In genomic region chr7:112720989-112721337, GRCm38 (mm10) we compare ENCODE assay signal across 8 mouse cellular contexts. TPM values are rescaled to one million over a fixed set of nuclear protein-coding genes. Genes with fewer than 3 reads are reported as not detected.
DNase-seq lines count a peak whose midpoint lies in the region; ATAC-seq and TF ChIP-seq lines count a peak whose summit lies in the region.

No protein-coding gene starts in this region.

- no peaks in the 10 kb centered on the region for H3K9me3 ChIP-seq in neural tube, embryonic 12.5 days
- H3K9me3 ChIP-seq in limb, embryonic 15.5 days = no peaks in the 10 kb centered on the region

- H3K9ac ChIP-seq in neural tube, embryonic 12.5 days = peak overlapping the region; percentile 39; the same call in 1 of the 2 replicates
- H3K9ac ChIP-seq in limb, embryonic 15.5 days = no peak overlapping the region; the same call in 1 of the 2 replicates

- H3K4me1 ChIP-seq in neural tube, embryonic 12.5 days = peaks cover 47% of the 10 kb centered on the region
- peaks cover 42% of the 10 kb centered on the region for H3K4me1 ChIP-seq in limb, embryonic 15.5 days
- no peaks in the 10 kb centered on the region for H3K4me1 ChIP-seq in thymus, adult 2 months (replicated peaks; ENCODE audit: control insufficient read depth, insufficient read depth, low read length)

- H3K4me3 ChIP-seq in gastrocnemius, adult 2 months = peak overlapping the region; percentile 46; the same call in 1 of the 2 replicates
- H3K4me3 ChIP-seq in neural tube, embryonic 12.5 days = no peak overlapping the region
- no peak overlapping the region for H3K4me3 ChIP-seq in limb, embryonic 15.5 days
- H3K4me3 ChIP-seq in thymus, adult 2 months (ENCODE audit: control insufficient read depth, insufficient read depth, low read length) = no peak overlapping the region

- H3K27me3 ChIP-seq in neural tube, embryonic 12.5 days (replicated peaks) = no peaks in the 10 kb centered on the region
- H3K27me3 ChIP-seq in limb, embryonic 15.5 days = no peaks in the 10 kb centered on the region
- no peaks in the 10 kb centered on the region; the same call in 1 of the 2 replicates for H3K27me3 ChIP-seq in thymus, adult 2 months (ENCODE audit: control insufficient read depth, insufficient read depth, low read length)

- WGBS in neural tube, embryonic 12.5 days = 29% methylated on average over 4 of the region's 4 CpGs
- 7% methylated on average over 4 of the region's 4 CpGs for WGBS in limb, embryonic 15.5 days
- WGBS in thymus, adult 2 months = 34% methylated on average over 4 of the region's 4 CpGs

- TF ChIP-seq POLR2A in thymus, adult 2 months (IDR thresholded peaks at IDR 0.05; ENCODE audit: control insufficient read depth, extremely low read depth, insufficient read depth, low read length, poor library complexity) = no peak

- no peak for DNase-seq in gastrocnemius, adult 2 months
- no peak for DNase-seq in gastrocnemius, postnatal 36 days
- no peak for DNase-seq in neural tube, embryonic 10.5 days (ENCODE audit: extremely low spot score, low spot score)
- DNase-seq in frontal cortex, postnatal 10 days (ENCODE audit: low spot score in 2 of 2) = no peak
- DNase-seq in thymus, adult 2 months = no peak
- DNase-seq in frontal cortex, adult 2 months (ENCODE audit: extremely low spot score in 1 of 2, low spot score in 1 of 2) = no peak

- peak overlapping the region; percentile 54 for H3K4me2 ChIP-seq in neural tube, embryonic 12.5 days (replicated peaks)
- peak overlapping the region; percentile 43 for H3K4me2 ChIP-seq in limb, embryonic 15.5 days

- TF ChIP-seq CTCF in gastrocnemius, adult 2 months (IDR thresholded peaks at IDR 0.05) = no peak
- TF ChIP-seq CTCF in thymus, adult 2 months (IDR thresholded peaks at IDR 0.05; ENCODE audit: borderline replicate concordance, control insufficient read depth, extremely low read depth, insufficient read depth, low read length, poor library complexity) = no peak

- H3K36me3 ChIP-seq in neural tube, embryonic 12.5 days = no peaks in the 10 kb centered on the region
- no peaks in the 10 kb centered on the region for H3K36me3 ChIP-seq in limb, embryonic 15.5 days
- no peaks in the 10 kb centered on the region for H3K36me3 ChIP-seq in thymus, adult 2 months (ENCODE audit: control insufficient read depth, insufficient read depth, low read length)

- intact Hi-C loops in gastrocnemius, adult 2 months (cut with DNase I) = no loop called here
- intact Hi-C loops in gastrocnemius, postnatal 36 days (cut with DNase I) = no loop called here

- peak overlapping the region; percentile 40; the same call in 1 of the 2 replicates for H3K27ac ChIP-seq in gastrocnemius, adult 2 months
- H3K27ac ChIP-seq in neural tube, embryonic 12.5 days = no peak overlapping the region
- H3K27ac ChIP-seq in limb, embryonic 15.5 days = peak overlapping the region; percentile 71
- no peak overlapping the region for H3K27ac ChIP-seq in thymus, adult 2 months (ENCODE audit: control insufficient read depth, insufficient read depth, low read length)

- ATAC-seq in neural tube, embryonic 12.5 days (ENCODE audit: low FRiP score, low read depth) = no peak
- no peak for ATAC-seq in limb, embryonic 15.5 days (ENCODE audit: insufficient number of reproducible peaks, low FRiP score, low TSS enrichment, low read depth)

RNA-seq across cellular contexts. Expression of gene Tead1, which starts 41.8 kb away (rescaled TPM):
- 100 to 1,000 TPM; 189 to 260 TPM for total RNA-seq in gastrocnemius, adult 2 months (2021)
- total RNA-seq in gastrocnemius, postnatal 36 days (2021) = 100 to 1,000 TPM; 142 to 162 TPM
- polyA plus RNA-seq in neural tube, embryonic 12.5 days (2016; fragmentation: Nextera tagmentation; extraction: Ambion mirVana) = 20.9 and 26.3 TPM in 2 replicates
- polyA plus RNA-seq in limb, embryonic 15.5 days (2015; fragmentation: Nextera tagmentation; extraction: Ambion mirVana) = 22.6 and 24.5 TPM in 2 replicates
- 3.2 and 4.4 TPM in 2 replicates for polyA plus RNA-seq in thymus, adult 2 months (2012; rRNA removed)
- 8.1 TPM in 2 replicates for polyA plus RNA-seq in frontal cortex, adult 2 months (2012; rRNA removed)

Comparison
In these comparisons a context has a peak if more than half of its experiments do, and no peak if none do; other contexts are left out.
1. H3K27ac ChIP-seq: peak in gastrocnemius, adult 2 months (single experiment) and limb, embryonic 15.5 days (single experiment); none in neural tube, embryonic 12.5 days (single experiment) and thymus, adult 2 months (single experiment).